Mouse (Mus musculus): ENCODE results near the gene Prkd1.
"Not testable (repeated sequence)": the region's sequence is repeated elsewhere in the genome, so short reads cannot be mapped to it uniquely, and the experiment has no call there.

Prkd1 gene

GRCm38 (mm10) chr12:50648671-50649541 is at the start of gene Prkd1:
TSS of gene Prkd1 (minus strand) at chr12:50649098.
- DNase-seq (ENCODE audit: low spot score), result no peak

- no peak for DNase-seq (ENCODE audit: low spot score)
Measured at GRCm38 (mm10) chr12:50697492-50697891, 48.6 kb upstream of the Prkd1 start.

- DNase-seq (ENCODE audit: low spot score), result no peak
Measured at GRCm38 (mm10) chr12:50648176-50648670, 675 bp downstream of the Prkd1 start.

- no peak for DNase-seq (ENCODE audit: low spot score)
Measured at GRCm38 (mm10) chr12:50646857-50647256, 2.0 kb downstream of the Prkd1 start.

- DNase-seq (ENCODE audit: low spot score), result no peak
Measured at GRCm38 (mm10) chr12:50642671-50643070, 6.2 kb downstream of the Prkd1 start.

- no peak for DNase-seq (ENCODE audit: low spot score)
Measured at GRCm38 (mm10) chr12:50640171-50640570, 8.7 kb downstream of the Prkd1 start.

- DNase-seq (ENCODE audit: low spot score), result no peak
Measured at GRCm38 (mm10) chr12:50634436-50634835, 14.5 kb downstream of the Prkd1 start.

GRCm38 (mm10) chr12:50626100-50626499 is 22.8 kb downstream of the Prkd1 start:
- not testable (repeated sequence) for DNase-seq (ENCODE audit: low spot score)

GRCm38 (mm10) chr12:50624175-50624574 is 24.7 kb downstream of the Prkd1 start:
- no peak for DNase-seq (ENCODE audit: low spot score)

GRCm38 (mm10) chr12:50615852-50616251 is 33.0 kb downstream of the Prkd1 start:
- DNase-seq (ENCODE audit: low spot score), result no peak

GRCm38 (mm10) chr12:50614341-50614740 is 34.6 kb downstream of the Prkd1 start:
- DNase-seq (ENCODE audit: low spot score), result no peak

GRCm38 (mm10) chr12:50606703-50607500 is 42.0 kb downstream of the Prkd1 start:
- no peak for DNase-seq (ENCODE audit: low spot score)

- DNase-seq (ENCODE audit: low spot score), result no peak
Measured at GRCm38 (mm10) chr12:50599370-50599769, 49.5 kb downstream of the Prkd1 start.

GRCm38 (mm10) chr12:50598053-50598988 is 50.6 kb downstream of the Prkd1 start:
- DNase-seq (ENCODE audit: low spot score), result no peak

- no peak for DNase-seq (ENCODE audit: low spot score)
Measured at GRCm38 (mm10) chr12:50597467-50597866, 51.4 kb downstream of the Prkd1 start.

GRCm38 (mm10) chr12:50595777-50596176 is 53.1 kb downstream of the Prkd1 start:
- no peak for DNase-seq (ENCODE audit: low spot score)

- no peak for DNase-seq (ENCODE audit: low spot score)
Measured at GRCm38 (mm10) chr12:50594506-50594905, 54.4 kb downstream of the Prkd1 start.

GRCm38 (mm10) chr12:50593481-50593880 is 55.4 kb downstream of the Prkd1 start:
- no peak for DNase-seq (ENCODE audit: low spot score)

GRCm38 (mm10) chr12:50588137-50588761 is 60.6 kb downstream of the Prkd1 start:
- DNase-seq (ENCODE audit: low spot score), result no peak

- no peak for DNase-seq (ENCODE audit: low spot score)
Measured at GRCm38 (mm10) chr12:50565198-50565597, 83.7 kb downstream of the Prkd1 start.

GRCm38 (mm10) chr12:50560536-50560935 is 88.4 kb downstream of the Prkd1 start:
- no peak for DNase-seq (ENCODE audit: low spot score)
